Mouse (Mus musculus) adrenal gland, postnatal 36 days (tissue): ENCODE results near the gene Kat2b. TPM values are rescaled to one million over a fixed set of nuclear protein-coding genes. Genes with fewer than 3 reads are reported as not detected.
"Not testable (repeated sequence)": the region's sequence is repeated elsewhere in the genome, so short reads cannot be mapped to it uniquely, and the experiment has no call there.

Experiments used
- DNase-seq, 2 experiments: peaks; one replicate each; pipeline ENCODE4 v3.0.0; 2021; ENCODE audit warnings: mixed read lengths in 1 of 2
- total RNA-seq, 2 experiments: library from RNA; stranded (reverse); gene quantifications; 2 replicates each; pipeline ENCODE4 v1.2.3; 2021

Gene Kat2b
- total RNA-seq, 2 experiments from 2014 or later: 64.5 to 86.8 TPM

GRCm38 (mm10) chr17:53661056-53661840, 94.6 kb downstream of the Kat2b start:
- DNase-seq: no peak

DNA sequence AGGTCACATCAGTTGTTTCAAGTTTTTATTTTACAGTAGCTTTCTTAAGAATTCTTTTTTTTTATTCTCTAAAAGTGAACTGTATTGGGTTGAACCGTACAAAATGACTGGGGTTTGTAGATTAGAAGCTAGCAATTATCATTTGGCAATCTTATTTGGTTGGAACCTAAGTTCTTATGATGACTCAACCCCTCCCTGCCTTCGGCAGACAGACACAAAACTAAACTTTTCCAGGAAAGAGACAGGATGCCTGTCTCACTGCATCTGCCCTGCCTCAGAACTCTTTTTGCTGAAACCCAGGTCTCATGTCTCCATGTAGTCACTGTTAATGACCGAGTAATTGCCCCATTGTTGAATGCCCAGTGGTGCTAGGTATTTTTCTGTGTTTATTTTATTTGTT, 97.6 kb downstream of the Kat2b start:
- no peak for DNase-seq

GRCm38 (mm10) chr17:53664703-53665382, 98.2 kb downstream of the Kat2b start:
- DNase-seq: no peak

DNA sequence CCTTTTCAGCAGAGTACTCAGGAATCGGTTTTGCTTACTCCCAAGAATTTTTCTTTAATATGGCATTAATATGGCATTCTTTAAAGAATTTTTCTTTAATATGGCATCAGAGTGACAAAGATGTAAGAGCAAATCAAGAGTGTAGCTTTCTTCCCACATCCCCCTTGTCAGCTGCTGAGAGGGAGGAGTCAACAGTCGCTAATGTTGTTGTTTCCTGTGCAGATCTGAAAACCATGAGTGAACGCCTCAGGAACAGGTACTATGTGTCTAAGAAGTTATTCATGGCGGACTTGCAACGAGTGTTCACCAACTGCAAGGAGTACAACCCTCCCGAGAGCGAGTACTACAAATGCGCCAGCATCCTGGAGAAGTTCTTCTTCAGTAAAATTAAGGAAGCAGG, 103.8 kb downstream of the Kat2b start:
- no peak for DNase-seq

DNA sequence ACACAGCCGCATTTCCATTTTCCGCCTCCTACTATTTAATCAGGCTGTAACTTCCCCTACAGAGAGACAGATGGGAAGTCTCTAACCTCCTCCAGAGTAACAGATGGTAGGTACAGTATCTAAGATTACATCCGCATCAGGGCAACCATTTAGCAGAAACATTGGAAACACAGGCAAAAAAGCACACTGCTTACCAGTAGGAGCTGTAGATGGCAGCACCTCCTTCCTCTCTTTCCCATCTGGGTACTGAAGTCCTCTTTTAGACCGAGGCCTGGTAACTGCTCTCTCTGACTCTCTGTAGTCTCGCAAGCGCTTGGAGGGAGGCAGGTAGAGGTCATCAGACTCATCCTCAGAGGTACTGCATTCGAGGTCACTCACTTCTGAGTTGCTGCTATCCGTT, 112.1 kb downstream of the Kat2b start:
- peak; percentile 5 to 8 for DNase-seq

DNA sequence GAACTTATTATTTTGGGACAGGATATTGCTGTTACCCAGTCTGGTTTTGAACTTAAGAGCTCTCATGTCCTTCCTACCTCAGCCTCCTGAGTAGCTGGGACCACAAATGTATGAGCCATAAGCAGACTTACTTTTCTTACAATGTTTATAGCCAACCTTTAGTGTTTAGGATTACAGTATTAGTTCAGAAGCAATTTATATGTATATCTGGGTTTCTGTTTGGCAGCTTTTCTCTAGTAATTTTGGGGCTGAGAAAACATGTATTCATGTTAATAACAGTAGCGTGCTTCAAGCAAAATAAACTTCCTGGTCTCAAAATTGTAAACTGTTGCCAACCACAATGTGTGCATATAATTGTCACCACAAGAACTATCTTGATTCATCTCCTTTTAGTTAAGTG, 121.7 kb downstream of the Kat2b start:
- no peak for DNase-seq

DNA sequence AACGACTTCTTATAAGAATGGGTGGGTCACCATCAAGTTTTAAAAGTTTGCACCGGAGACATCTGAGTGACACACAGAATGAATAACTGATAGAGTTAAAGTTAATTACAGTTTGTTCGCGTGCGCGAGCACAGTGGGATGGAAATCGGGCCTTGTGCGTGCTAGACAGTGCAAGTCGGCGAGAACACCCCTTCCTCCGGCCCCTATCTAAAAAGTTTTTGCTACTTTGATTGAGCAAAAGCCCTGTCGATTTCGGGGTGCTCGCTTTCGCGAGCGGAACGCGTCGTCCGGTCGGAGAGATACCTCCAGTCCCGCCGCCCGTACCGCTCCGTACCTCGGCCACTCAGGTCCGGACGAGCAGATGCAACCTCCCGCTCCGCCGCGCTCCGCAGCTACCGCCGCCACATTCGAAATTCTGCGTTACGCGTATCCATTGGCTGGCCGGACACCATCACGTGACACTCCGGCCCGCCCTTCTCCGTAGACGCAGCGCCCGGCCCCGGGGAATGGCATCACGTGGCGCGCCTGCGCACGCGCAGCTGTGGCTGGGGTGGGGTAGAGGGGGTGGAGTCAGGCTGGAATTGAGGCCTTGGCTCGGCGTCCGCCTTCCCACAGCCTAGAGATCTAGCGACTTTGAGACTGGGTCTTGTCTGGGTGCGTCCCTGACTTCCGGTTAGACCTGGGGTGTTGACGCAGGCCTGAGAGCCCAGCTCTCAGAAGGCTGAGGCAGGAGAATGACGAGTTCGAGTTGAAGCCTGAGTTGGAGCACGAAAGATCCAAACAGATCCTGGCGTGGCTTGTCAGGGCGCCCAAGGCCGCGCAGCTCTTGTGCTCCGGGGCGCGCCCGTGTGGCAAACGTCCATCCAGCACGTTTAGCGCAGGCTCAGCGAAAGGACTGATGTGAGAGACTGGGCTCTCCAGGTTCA, 122.5 kb downstream of the Kat2b start, which contains the start of gene Sgo1:
Sgo1 (minus strand) TSS at position 457 of the 926 bp plus-strand sequence.
- DNase-seq: peak; percentile 98

GRCm38 (mm10) chr17:53689946-53690345, 123.3 kb downstream of the Kat2b start:
- peak; percentile 2 to 12 for DNase-seq

- DNase-seq: peak; percentile 14 to 59
Measured at GRCm38 (mm10) chr17:53694039-53694438, 127.4 kb downstream of the Kat2b start.

GRCm38 (mm10) chr17:53697521-53697920, 130.9 kb downstream of the Kat2b start:
- DNase-seq: not testable (repeated sequence)

DNA sequence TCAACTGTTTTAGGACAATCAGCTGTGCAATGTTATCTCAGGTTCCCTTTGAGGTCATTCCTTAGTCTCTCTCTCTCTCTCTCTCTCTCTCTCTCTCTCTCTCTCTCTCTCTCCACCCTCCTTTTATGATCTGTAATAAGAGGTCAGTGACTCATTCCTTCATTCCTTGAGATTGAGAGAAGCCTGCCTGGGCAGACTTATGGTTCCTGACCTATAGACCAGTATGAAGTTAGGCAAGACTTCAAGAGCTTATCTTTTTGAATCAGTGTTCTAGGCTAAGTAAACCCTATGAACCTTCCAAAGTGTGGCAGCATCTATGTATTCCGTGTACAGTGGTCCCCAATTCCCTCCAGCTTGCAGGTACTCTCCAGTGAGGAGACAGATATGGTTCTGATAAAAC, 147.8 kb downstream of the Kat2b start:
- no peak for DNase-seq

GRCm38 (mm10) chr17:53715161-53715560, 148.5 kb downstream of the Kat2b start:
- not testable (repeated sequence) for DNase-seq

DNA sequence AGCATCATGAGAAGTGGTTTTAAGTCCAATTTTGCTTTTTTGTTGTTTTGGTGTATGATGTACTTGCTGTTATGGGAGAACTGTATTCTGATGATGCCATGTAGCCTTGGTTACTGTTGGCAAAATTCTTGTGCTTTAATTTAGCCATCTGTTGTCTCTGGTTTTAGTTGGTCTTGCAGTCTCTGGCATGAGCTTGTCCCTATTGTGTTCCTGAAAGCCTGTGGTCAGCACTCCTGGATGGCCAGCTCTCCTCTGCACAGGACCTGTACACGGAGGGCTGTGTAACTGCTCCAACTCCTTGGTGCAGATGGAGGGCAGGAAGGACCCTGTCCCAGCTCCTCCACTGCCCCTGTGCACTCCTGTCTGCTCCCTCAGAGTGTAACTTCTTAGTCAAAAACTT, 151.8 kb downstream of the Kat2b start:
- DNase-seq: no peak

GRCm38 (mm10) chr17:53718916-53719315, 152.3 kb downstream of the Kat2b start:
- not testable (repeated sequence) for DNase-seq

Other genes starting within 250 kb of the Kat2b start
- under 1 TPM; 0.36 to 0.43 TPM for gene Efhb, start 103.5 kb upstream of the Kat2b start, total RNA-seq
- gene Rab5a, start 87.6 kb upstream of the Kat2b start, total RNA-seq: 100 to 1,000 TPM in 1 of 2 experiments, 10 to 100 TPM in 1; 95.3 to 114 TPM
- gene Pp2d1, start 27.4 kb upstream of the Kat2b start, total RNA-seq: not detected
- gene Sgo1, start 122.5 kb downstream of the Kat2b start, total RNA-seq: 1 to 10 TPM; 1.2 to 1.4 TPM